Mouse (Mus musculus): ENCODE measurements around the gene Ksr1. TPM values are rescaled to one million over a fixed set of nuclear protein-coding genes. Genes with fewer than 3 reads are reported as not detected.

Ksr1 gene
- polyA plus RNA-seq, 1 experiment: 4.8 TPM

DNA sequence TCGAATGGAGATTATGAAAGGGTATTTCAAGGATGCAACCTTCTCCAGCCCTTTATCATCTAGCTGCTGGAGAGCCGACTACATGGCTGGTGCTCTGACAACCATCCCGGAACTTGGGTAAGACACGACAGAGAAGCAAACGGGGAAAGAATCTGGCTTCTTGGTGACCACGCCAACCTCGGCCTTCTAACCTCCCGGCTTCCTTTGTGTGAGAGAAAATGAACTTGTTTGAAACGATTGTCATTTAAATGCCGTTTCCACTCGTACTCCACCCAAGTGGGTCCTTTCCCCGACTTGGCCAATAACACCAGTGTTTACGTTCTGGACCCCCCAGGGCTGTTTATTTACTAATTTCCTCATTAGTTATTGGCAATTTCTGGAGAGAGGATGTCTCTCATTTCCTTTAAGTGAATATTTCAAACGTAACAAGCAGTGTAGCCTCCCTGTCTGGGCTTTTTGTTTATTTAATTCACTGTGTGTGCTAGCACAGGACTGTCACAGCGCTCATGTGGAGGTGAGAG lies 52.8 kb downstream of the Ksr1 start:
- H3K79me2 ChIP-seq (ENCODE audit: control insufficient read depth, insufficient read depth): no peaks in the 10 kb centered on the region
- H3K79me3 ChIP-seq (ENCODE audit: low read depth): no peaks in the 10 kb centered on the region
- no peaks in the 10 kb centered on the region for H3K36me3 ChIP-seq (ENCODE audit: control insufficient read depth, insufficient read depth)
- no peak for TF ChIP-seq MYOG (IDR thresholded peaks at IDR 0.05; ENCODE audit: control insufficient read depth, extremely low read depth, insufficient read length)
- TF ChIP-seq USF1 (IDR thresholded peaks at IDR 0.05; ENCODE audit: low read depth): no peak
- TF ChIP-seq CTCF (IDR thresholded peaks at IDR 0.05; ENCODE audit: control insufficient read depth, insufficient read depth, insufficient read length): no peak
- H3K27me3 ChIP-seq (ENCODE audit: control insufficient read depth, insufficient read depth, insufficient read length): no peaks in the 10 kb centered on the region
- H3ac ChIP-seq (ENCODE audit: control insufficient read depth, insufficient read length, low read depth): no peak overlapping the region
- no peak overlapping the region for H3K4me3 ChIP-seq (ENCODE audit: insufficient read depth, poor library complexity, severe bottlenecking)

DNA sequence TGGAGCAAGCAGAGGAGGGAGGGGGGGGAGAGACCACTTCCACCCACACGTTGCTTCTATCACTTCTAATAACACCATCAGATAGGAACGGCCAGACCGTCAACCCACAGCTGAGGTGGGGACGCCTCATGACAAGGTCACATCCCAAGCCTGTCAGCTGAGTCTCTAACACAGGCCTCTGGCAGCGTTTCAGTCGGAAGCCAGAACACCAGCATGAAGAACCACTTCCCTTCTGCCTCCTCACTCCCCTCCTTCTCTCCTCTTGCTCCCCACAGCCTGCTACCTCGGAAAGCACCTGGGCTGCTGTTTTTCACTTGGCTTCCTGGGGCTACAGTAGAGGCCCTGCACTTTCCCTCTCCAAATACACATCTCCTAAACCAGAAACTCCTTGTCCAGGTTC lies 53.4 kb downstream of the Ksr1 start:
- no peak overlapping the region for H3ac ChIP-seq (ENCODE audit: control insufficient read depth, insufficient read length, low read depth)
- no peaks in the 10 kb centered on the region for H3K79me3 ChIP-seq (ENCODE audit: low read depth)
- no peak overlapping the region for H3K4me3 ChIP-seq (ENCODE audit: insufficient read depth, poor library complexity, severe bottlenecking)
- no peaks in the 10 kb centered on the region for H3K27me3 ChIP-seq (ENCODE audit: control insufficient read depth, insufficient read depth, insufficient read length)
- no peak for TF ChIP-seq CEBPB (IDR thresholded peaks at IDR 0.05; ENCODE audit: low read depth)
- TF ChIP-seq CTCF (IDR thresholded peaks at IDR 0.05; ENCODE audit: control insufficient read depth, insufficient read depth, insufficient read length): no peak
- TF ChIP-seq FOSL1 (IDR thresholded peaks at IDR 0.05; ENCODE audit: insufficient read depth, low read length, poor library complexity, severe bottlenecking): no peak
- TF ChIP-seq MYOD1 (IDR thresholded peaks at IDR 0.05; ENCODE audit: control insufficient read depth, insufficient read length, low read depth): no peak
- no peak for TF ChIP-seq MYOG (IDR thresholded peaks at IDR 0.05; ENCODE audit: control insufficient read depth, extremely low read depth, insufficient read length)
- no peak for TF ChIP-seq MAX (IDR thresholded peaks at IDR 0.05)
- TF ChIP-seq USF1 (IDR thresholded peaks at IDR 0.05; ENCODE audit: low read depth): no peak
- H3K36me3 ChIP-seq (ENCODE audit: control insufficient read depth, insufficient read depth): no peaks in the 10 kb centered on the region
- H3K79me2 ChIP-seq (ENCODE audit: control insufficient read depth, insufficient read depth): no peaks in the 10 kb centered on the region

DNA sequence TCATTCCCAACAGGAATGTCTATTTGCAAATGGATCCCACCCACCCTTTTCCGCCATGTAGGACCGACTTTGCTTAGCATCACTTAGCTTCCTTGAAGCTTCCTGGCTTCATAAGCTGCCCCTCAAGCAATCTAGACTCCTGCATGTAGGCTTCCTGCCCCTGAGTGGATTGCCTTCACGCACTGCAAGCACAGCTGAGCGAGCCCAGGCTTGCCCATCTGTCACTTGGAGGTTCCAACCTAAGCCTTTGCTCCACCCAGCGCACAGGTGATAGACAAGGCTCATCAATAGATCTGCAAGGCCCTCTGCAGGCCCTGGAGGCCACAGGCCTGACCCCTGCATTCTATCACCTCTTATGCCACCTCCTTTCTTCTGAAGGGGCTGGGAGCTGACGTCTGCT lies 54.0 kb downstream of the Ksr1 start:
- H3ac ChIP-seq (ENCODE audit: control insufficient read depth, insufficient read length, low read depth): no peak overlapping the region
- H3K4me3 ChIP-seq (ENCODE audit: insufficient read depth, poor library complexity, severe bottlenecking): no peak overlapping the region
- H3K79me3 ChIP-seq (ENCODE audit: low read depth): no peaks in the 10 kb centered on the region
- no peaks in the 10 kb centered on the region for H3K79me2 ChIP-seq (ENCODE audit: control insufficient read depth, insufficient read depth)
- TF ChIP-seq CEBPB (IDR thresholded peaks at IDR 0.05; ENCODE audit: low read depth) (no peak), MAX (IDR thresholded peaks at IDR 0.05) (no peak), MYOD1 (IDR thresholded peaks at IDR 0.05; ENCODE audit: control insufficient read depth, insufficient read length, low read depth) (no peak), USF1 (IDR thresholded peaks at IDR 0.05; ENCODE audit: low read depth) (no peak), FOSL1 (IDR thresholded peaks at IDR 0.05; ENCODE audit: insufficient read depth, low read length, poor library complexity, severe bottlenecking) (no peak), MYOG (IDR thresholded peaks at IDR 0.05; ENCODE audit: control insufficient read depth, extremely low read depth, insufficient read length) (no peak), CTCF (IDR thresholded peaks at IDR 0.05; ENCODE audit: control insufficient read depth, insufficient read depth, insufficient read length) (no peak)
- H3K36me3 ChIP-seq (ENCODE audit: control insufficient read depth, insufficient read depth): no peaks in the 10 kb centered on the region
- H3K27me3 ChIP-seq (ENCODE audit: control insufficient read depth, insufficient read depth, insufficient read length): no peaks in the 10 kb centered on the region

DNA sequence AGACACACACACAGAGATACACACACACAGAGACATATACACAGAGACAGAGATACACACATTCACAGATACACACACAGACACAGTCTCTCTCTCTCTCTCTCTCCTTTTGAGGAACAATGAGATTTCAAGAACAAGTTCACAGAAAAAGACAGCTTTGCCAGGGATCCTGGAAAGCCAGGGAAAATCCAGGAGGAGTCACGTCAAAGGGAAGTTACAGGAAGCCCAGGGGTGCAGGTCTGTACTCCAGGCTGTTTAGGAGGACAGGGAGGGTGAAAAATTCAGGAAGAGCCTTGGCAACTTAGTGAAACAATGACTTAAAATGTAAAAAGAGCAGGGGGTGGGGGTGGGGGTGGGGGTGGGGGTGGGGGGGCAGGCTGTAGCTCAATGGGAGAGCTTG lies 56.5 kb downstream of the Ksr1 start:
- H3K79me2 ChIP-seq (ENCODE audit: control insufficient read depth, insufficient read depth): no peaks in the 10 kb centered on the region
- peaks cover 2% of the 10 kb centered on the region for H3K79me3 ChIP-seq (ENCODE audit: low read depth)
- H3K36me3 ChIP-seq (ENCODE audit: control insufficient read depth, insufficient read depth): no peaks in the 10 kb centered on the region
- TF ChIP-seq USF1 (IDR thresholded peaks at IDR 0.05; ENCODE audit: low read depth) (no peak), FOSL1 (IDR thresholded peaks at IDR 0.05; ENCODE audit: insufficient read depth, low read length, poor library complexity, severe bottlenecking) (no peak), CTCF (IDR thresholded peaks at IDR 0.05; ENCODE audit: control insufficient read depth, insufficient read depth, insufficient read length) (no peak), MYOD1 (IDR thresholded peaks at IDR 0.05; ENCODE audit: control insufficient read depth, insufficient read length, low read depth) (no peak), MAX (IDR thresholded peaks at IDR 0.05) (no peak)
- no peak overlapping the region for H3K4me3 ChIP-seq (ENCODE audit: insufficient read depth, poor library complexity, severe bottlenecking)
- H3K27me3 ChIP-seq (ENCODE audit: control insufficient read depth, insufficient read depth, insufficient read length): no peaks in the 10 kb centered on the region
- H3ac ChIP-seq (ENCODE audit: control insufficient read depth, insufficient read length, low read depth): no peak overlapping the region

DNA sequence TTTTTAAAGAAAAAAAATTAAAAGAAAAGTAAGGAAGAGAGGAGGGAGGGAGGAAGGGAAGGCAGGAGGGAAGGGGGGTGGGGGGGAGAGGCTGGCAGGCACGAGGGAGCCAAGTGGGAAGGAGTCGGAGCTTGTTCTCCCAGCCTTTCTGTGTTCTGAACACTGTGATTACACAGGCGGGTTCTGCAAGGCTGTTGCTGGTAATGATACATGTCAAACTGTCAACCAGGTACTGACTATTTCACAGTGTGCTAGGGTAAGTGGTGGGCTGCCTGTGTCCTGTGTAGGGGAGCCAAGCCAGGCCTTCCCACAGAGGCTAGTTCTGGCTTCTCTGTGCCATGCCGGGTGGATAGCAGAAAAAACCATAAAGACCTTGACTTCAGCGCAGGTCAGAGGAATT lies 57.2 kb downstream of the Ksr1 start:
- Histone ChIP-seq H3ac (ENCODE audit: control insufficient read depth, insufficient read length, low read depth) (no peak overlapping the region), H3K27me3 (ENCODE audit: control insufficient read depth, insufficient read depth, insufficient read length) (no peaks in the 10 kb centered on the region), H3K4me3 (ENCODE audit: insufficient read depth, poor library complexity, severe bottlenecking) (no peak overlapping the region), H3K36me3 (ENCODE audit: control insufficient read depth, insufficient read depth) (no peaks in the 10 kb centered on the region), H3K79me2 (ENCODE audit: control insufficient read depth, insufficient read depth) (no peaks in the 10 kb centered on the region), H3K79me3 (ENCODE audit: low read depth) (peaks cover 2% of the 10 kb centered on the region)
- no peak for TF ChIP-seq MYOG (IDR thresholded peaks at IDR 0.05; ENCODE audit: control insufficient read depth, extremely low read depth, insufficient read length)
- TF ChIP-seq USF1 (IDR thresholded peaks at IDR 0.05; ENCODE audit: low read depth): no peak
- no peak for TF ChIP-seq CTCF (IDR thresholded peaks at IDR 0.05; ENCODE audit: control insufficient read depth, insufficient read depth, insufficient read length)
- no peak for TF ChIP-seq MYOD1 (IDR thresholded peaks at IDR 0.05; ENCODE audit: control insufficient read depth, insufficient read length, low read depth)
- no peak for TF ChIP-seq MAX (IDR thresholded peaks at IDR 0.05)
- no peak for TF ChIP-seq FOSL1 (IDR thresholded peaks at IDR 0.05; ENCODE audit: insufficient read depth, low read length, poor library complexity, severe bottlenecking)
- TF ChIP-seq CEBPB (IDR thresholded peaks at IDR 0.05; ENCODE audit: low read depth): no peak

DNA sequence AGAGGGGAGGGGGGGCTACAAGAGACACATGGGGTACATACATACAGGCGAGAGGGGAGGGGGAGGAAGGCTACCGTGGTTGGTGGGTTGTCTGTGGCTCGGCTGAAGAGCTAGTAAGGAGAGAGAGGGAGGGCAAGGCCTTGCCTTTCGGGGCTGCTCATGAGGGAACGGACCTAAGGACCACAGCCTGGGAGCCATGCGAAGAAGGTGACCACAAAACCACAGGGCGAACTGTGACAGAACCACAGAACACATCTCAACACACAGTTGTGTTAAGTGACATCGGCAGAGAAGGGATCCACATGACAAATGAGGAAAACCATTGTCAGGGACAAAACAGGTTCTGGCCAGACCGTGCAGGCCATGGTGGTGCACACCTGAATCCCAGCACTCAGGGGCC lies 57.9 kb downstream of the Ksr1 start:
- no peak overlapping the region for H3ac ChIP-seq (ENCODE audit: control insufficient read depth, insufficient read length, low read depth)
- no peak overlapping the region for H3K4me3 ChIP-seq (ENCODE audit: insufficient read depth, poor library complexity, severe bottlenecking)
- peaks cover 2% of the 10 kb centered on the region for H3K79me3 ChIP-seq (ENCODE audit: low read depth)
- no peaks in the 10 kb centered on the region for H3K36me3 ChIP-seq (ENCODE audit: control insufficient read depth, insufficient read depth)
- H3K27me3 ChIP-seq (ENCODE audit: control insufficient read depth, insufficient read depth, insufficient read length): no peaks in the 10 kb centered on the region
- TF ChIP-seq CEBPB (IDR thresholded peaks at IDR 0.05; ENCODE audit: low read depth) (no peak), MAX (IDR thresholded peaks at IDR 0.05) (no peak), USF1 (IDR thresholded peaks at IDR 0.05; ENCODE audit: low read depth) (no peak), MYOD1 (IDR thresholded peaks at IDR 0.05; ENCODE audit: control insufficient read depth, insufficient read length, low read depth) (no peak), CTCF (IDR thresholded peaks at IDR 0.05; ENCODE audit: control insufficient read depth, insufficient read depth, insufficient read length) (no peak), MYOG (IDR thresholded peaks at IDR 0.05; ENCODE audit: control insufficient read depth, extremely low read depth, insufficient read length) (no peak), FOSL1 (IDR thresholded peaks at IDR 0.05; ENCODE audit: insufficient read depth, low read length, poor library complexity, severe bottlenecking) (no peak)
- H3K79me2 ChIP-seq (ENCODE audit: control insufficient read depth, insufficient read depth): no peaks in the 10 kb centered on the region
